Mouse (Mus musculus) G1E (cell line): ENCODE measurements around the gene Armh4.

Experiments used
- CTCF ChIP-seq: IDR thresholded peaks from 2 replicates; pipeline ENCODE4 v1.5.1; 2012; ENCODE audit warnings: low read depth, low read length, inconsistent platforms, mixed read lengths
- POLR2AphosphoS5 ChIP-seq: IDR thresholded peaks from 2 replicates; pipeline ENCODE4 v1.6.1; 2012; ENCODE audit warnings: low read depth, low read length, inconsistent platforms; ENCODE audit not compliant: insufficient replicate concordance

DNA sequence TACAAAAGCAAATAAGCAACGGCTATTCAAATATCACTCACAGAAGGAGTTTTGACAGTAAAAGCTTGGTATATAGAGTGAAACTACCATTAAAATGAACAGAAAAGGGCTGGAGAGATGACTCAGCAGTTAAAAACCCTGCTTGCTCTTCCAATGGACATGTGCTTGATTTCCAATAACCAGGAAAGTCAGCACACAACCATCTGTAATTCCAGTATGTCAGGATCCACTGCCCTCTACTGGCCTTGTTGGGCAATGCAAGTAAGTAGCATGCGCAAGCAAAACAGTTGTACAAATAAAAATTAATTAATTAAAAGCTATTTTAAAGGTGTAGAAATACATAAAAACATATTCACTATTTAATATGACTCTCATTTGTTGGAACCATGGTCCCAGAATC lies 2.6 kb upstream of the Armh4 start:
- TF ChIP-seq CTCF: peak; percentile 46; the same call in 1 of the 2 replicates
- TF ChIP-seq POLR2AphosphoS5: no peak
